Mouse (Mus musculus): ENCODE results near the gene Dnajc13. TPM values are rescaled to one million over a fixed set of nuclear protein-coding genes. Genes with fewer than 3 reads are reported as not detected.

Dnajc13 gene
- polyA plus RNA-seq, 1 experiment from 2014 or later, result 23.0 TPM

GRCm38 (mm10) chr9:104211402-104211801 lies 51.3 kb downstream of the Dnajc13 start:
- no peaks in the 10 kb centered on the region for H3K27me3 ChIP-seq
- no peak overlapping the region for H3K4me3 ChIP-seq (replicated peaks)
- no peak for ATAC-seq (replicated peaks; ENCODE audit: low FRiP score)
- no peaks in the 10 kb centered on the region for H3K4me1 ChIP-seq
- H3K27ac ChIP-seq, result no peak overlapping the region
- WGBS, result 93% methylated on average over 3 of the region's 3 CpGs
- H3K9ac ChIP-seq, result no peak overlapping the region
- no peak overlapping the region for H3K4me2 ChIP-seq
- H3K9me3 ChIP-seq (replicated peaks), result no peaks in the 10 kb centered on the region
- peaks cover 77% of the 10 kb centered on the region for H3K36me3 ChIP-seq

DNA sequence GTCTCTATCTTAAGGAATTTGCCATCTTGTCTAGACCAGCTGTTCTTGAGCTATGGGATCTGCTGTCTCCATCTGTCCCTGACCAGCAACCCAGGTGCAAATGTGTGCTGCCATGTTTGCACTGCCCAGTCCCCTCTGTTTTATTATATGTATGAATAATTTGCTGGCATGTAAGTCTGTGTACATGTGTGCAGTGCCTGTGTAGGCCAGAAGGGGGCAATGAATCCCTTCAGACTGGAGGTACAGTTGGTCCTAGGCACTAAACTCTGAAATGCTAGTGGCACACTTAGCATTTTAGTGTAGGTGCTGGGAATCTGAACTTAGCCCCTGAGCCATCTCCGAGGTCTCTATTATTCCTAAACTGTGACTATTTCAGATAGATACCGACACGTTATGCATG lies 58.9 kb downstream of the Dnajc13 start:
- H3K4me1 ChIP-seq, result no peaks in the 10 kb centered on the region
- no peak overlapping the region for H3K9ac ChIP-seq
- WGBS, result 93% methylated on average over 3 of the region's 3 CpGs
- ATAC-seq (replicated peaks; ENCODE audit: low FRiP score), result no peak
- H3K27me3 ChIP-seq, result no peaks in the 10 kb centered on the region
- no peak overlapping the region for H3K4me3 ChIP-seq (replicated peaks)
- H3K27ac ChIP-seq, result no peak overlapping the region
- no peaks in the 10 kb centered on the region for H3K9me3 ChIP-seq (replicated peaks)
- H3K4me2 ChIP-seq, result no peak overlapping the region
- H3K36me3 ChIP-seq, result peaks cover 87% of the 10 kb centered on the region

DNA sequence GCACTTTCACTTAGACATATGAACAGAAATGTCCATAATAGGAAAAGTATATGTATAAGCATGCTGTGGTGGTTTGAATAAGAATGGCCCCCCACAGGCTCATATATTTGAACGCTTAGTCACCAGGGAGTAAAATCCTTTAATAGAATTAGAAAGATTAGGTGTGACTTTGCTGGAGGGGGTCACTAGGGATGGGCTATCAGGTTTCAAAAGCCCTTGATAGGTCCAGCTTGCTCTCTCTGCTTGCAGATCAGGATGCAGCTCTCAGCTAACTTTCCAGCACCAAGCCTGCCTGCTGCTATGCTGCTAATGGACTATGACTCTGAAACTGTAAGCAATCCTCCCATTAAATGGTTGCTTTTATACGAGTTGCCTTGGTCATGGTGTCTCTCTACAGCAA lies 68.2 kb downstream of the Dnajc13 start:
- no peaks in the 10 kb centered on the region for H3K4me1 ChIP-seq
- no peak for ATAC-seq (replicated peaks; ENCODE audit: low FRiP score)
- H3K27me3 ChIP-seq, result no peaks in the 10 kb centered on the region
- H3K4me3 ChIP-seq (replicated peaks), result no peak overlapping the region
- H3K36me3 ChIP-seq, result peaks cover 84% of the 10 kb centered on the region
- H3K4me2 ChIP-seq, result no peak overlapping the region
- no peak overlapping the region for H3K9ac ChIP-seq
- no peak overlapping the region for H3K27ac ChIP-seq
- 68% methylated on average over 2 of the region's 2 CpGs for WGBS
- H3K9me3 ChIP-seq (replicated peaks), result no peaks in the 10 kb centered on the region

GRCm38 (mm10) chr9:104193900-104194299 lies 68.8 kb downstream of the Dnajc13 start:
- WGBS, result 92% methylated on average over 2 of the region's 2 CpGs
- H3K27me3 ChIP-seq, result no peaks in the 10 kb centered on the region
- no peak overlapping the region for H3K4me3 ChIP-seq (replicated peaks)
- no peaks in the 10 kb centered on the region for H3K9me3 ChIP-seq (replicated peaks)
- H3K27ac ChIP-seq, result no peak overlapping the region
- H3K36me3 ChIP-seq, result peaks cover 86% of the 10 kb centered on the region
- no peak overlapping the region for H3K9ac ChIP-seq
- ATAC-seq (replicated peaks; ENCODE audit: low FRiP score), result no peak
- H3K4me1 ChIP-seq, result no peaks in the 10 kb centered on the region
- H3K4me2 ChIP-seq, result no peak overlapping the region

GRCm38 (mm10) chr9:104193327-104193726 lies 69.4 kb downstream of the Dnajc13 start:
- ATAC-seq (replicated peaks; ENCODE audit: low FRiP score), result no peak
- H3K27me3 ChIP-seq, result no peaks in the 10 kb centered on the region
- no peaks in the 10 kb centered on the region for H3K9me3 ChIP-seq (replicated peaks)
- H3K36me3 ChIP-seq, result peaks cover 88% of the 10 kb centered on the region
- 86% methylated on average over 1 of the region's 1 CpGs for WGBS
- no peak overlapping the region for H3K27ac ChIP-seq
- no peaks in the 10 kb centered on the region for H3K4me1 ChIP-seq
- no peak overlapping the region for H3K4me2 ChIP-seq
- H3K4me3 ChIP-seq (replicated peaks), result no peak overlapping the region
- no peak overlapping the region for H3K9ac ChIP-seq

GRCm38 (mm10) chr9:104192513-104192912 lies 70.2 kb downstream of the Dnajc13 start:
- WGBS, result 87% methylated on average over 6 of the region's 6 CpGs
- H3K36me3 ChIP-seq, result peaks cover 86% of the 10 kb centered on the region
- no peaks in the 10 kb centered on the region for H3K4me1 ChIP-seq
- no peaks in the 10 kb centered on the region for H3K27me3 ChIP-seq
- H3K9ac ChIP-seq, result no peak overlapping the region
- no peak for ATAC-seq (replicated peaks; ENCODE audit: low FRiP score)
- no peak overlapping the region for H3K27ac ChIP-seq
- H3K4me2 ChIP-seq, result no peak overlapping the region
- H3K9me3 ChIP-seq (replicated peaks), result no peaks in the 10 kb centered on the region
- no peak overlapping the region for H3K4me3 ChIP-seq (replicated peaks)

- H3K27ac ChIP-seq, result no peak overlapping the region
- WGBS, result 98% methylated on average over 5 of the region's 5 CpGs
- H3K9me3 ChIP-seq (replicated peaks), result no peaks in the 10 kb centered on the region
- no peak overlapping the region for H3K4me3 ChIP-seq (replicated peaks)
- H3K4me2 ChIP-seq, result no peak overlapping the region
- no peak for ATAC-seq (replicated peaks; ENCODE audit: low FRiP score)
- H3K9ac ChIP-seq, result no peak overlapping the region
- peaks cover 81% of the 10 kb centered on the region for H3K36me3 ChIP-seq
- no peaks in the 10 kb centered on the region for H3K27me3 ChIP-seq
- no peaks in the 10 kb centered on the region for H3K4me1 ChIP-seq
These were observed 73.1 kb downstream of the Dnajc13 start for GRCm38 (mm10) chr9:104189657-104190056.

DNA sequence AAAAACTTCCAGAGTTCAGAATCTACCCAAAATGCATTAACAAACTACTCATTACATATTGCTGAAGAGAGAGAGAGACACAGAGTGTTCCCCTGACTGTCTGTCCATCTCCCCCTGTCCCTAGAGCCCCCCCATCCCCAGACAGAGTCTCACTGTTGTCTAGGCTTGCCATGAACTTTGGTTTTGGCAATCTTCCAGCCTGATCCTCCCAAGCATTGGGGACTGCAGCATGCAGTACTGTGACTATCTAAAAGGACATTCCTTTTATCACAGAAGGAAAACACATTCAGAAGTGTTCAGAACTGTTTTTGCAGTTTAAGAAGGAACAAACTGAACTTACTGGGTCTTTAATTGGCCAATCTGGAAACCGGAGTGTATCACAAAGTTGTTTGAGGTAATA lies 74.0 kb downstream of the Dnajc13 start:
- 94% methylated on average over 1 of the region's 1 CpGs for WGBS
- Histone ChIP-seq H3K4me1 (no peaks in the 10 kb centered on the region), H3K9ac (no peak overlapping the region), H3K27me3 (no peaks in the 10 kb centered on the region), H3K27ac (no peak overlapping the region), H3K36me3 (peaks cover 79% of the 10 kb centered on the region), H3K4me2 (no peak overlapping the region), H3K9me3 (replicated peaks) (no peaks in the 10 kb centered on the region), H3K4me3 (replicated peaks) (no peak overlapping the region)
- ATAC-seq (replicated peaks; ENCODE audit: low FRiP score), result no peak

DNA sequence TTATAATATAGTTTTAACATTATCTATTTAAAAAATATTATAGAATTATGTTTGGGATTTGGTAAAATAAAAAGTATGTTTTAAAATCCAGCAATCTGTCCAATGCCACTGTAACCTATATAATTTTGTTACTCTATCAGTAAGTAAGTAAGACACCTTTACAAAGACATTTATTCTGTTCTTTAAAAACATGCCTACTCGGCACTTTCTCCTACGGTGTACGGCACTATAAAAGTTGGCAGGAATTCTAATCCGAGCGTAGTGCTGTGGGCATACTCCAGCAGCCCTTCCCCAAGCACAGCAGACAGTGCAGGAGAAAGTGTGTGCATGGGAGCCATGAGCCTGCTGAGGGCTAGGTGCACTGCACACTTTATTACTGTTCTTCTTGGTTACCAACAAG lies 75.7 kb downstream of the Dnajc13 start:
- 95% methylated on average over 5 of the region's 5 CpGs for WGBS
- Histone ChIP-seq H3K27ac (no peak overlapping the region), H3K9me3 (replicated peaks) (no peaks in the 10 kb centered on the region), H3K36me3 (peaks cover 80% of the 10 kb centered on the region), H3K4me1 (no peaks in the 10 kb centered on the region), H3K27me3 (no peaks in the 10 kb centered on the region), H3K4me2 (no peak overlapping the region), H3K4me3 (replicated peaks) (no peak overlapping the region), H3K9ac (no peak overlapping the region)
- ATAC-seq (replicated peaks; ENCODE audit: low FRiP score), result no peak

- H3K27ac ChIP-seq, result no peak overlapping the region
- H3K4me1 ChIP-seq, result no peaks in the 10 kb centered on the region
- no peak overlapping the region for H3K4me2 ChIP-seq
- H3K4me3 ChIP-seq (replicated peaks), result no peak overlapping the region
- no peak overlapping the region for H3K9ac ChIP-seq
- H3K9me3 ChIP-seq (replicated peaks), result no peaks in the 10 kb centered on the region
- H3K27me3 ChIP-seq, result no peaks in the 10 kb centered on the region
- ATAC-seq (replicated peaks; ENCODE audit: low FRiP score), result no peak
- H3K36me3 ChIP-seq, result peaks cover 81% of the 10 kb centered on the region
- 90% methylated on average over 5 of the region's 5 CpGs for WGBS
These were observed 79.5 kb downstream of the Dnajc13 start for GRCm38 (mm10) chr9:104183181-104183580.

GRCm38 (mm10) chr9:104182328-104182727 lies 80.4 kb downstream of the Dnajc13 start:
- Histone ChIP-seq H3K27me3 (no peaks in the 10 kb centered on the region), H3K4me3 (replicated peaks) (no peak overlapping the region), H3K27ac (no peak overlapping the region), H3K9me3 (replicated peaks) (no peaks in the 10 kb centered on the region), H3K4me1 (no peaks in the 10 kb centered on the region), H3K9ac (no peak overlapping the region), H3K36me3 (peaks cover 82% of the 10 kb centered on the region), H3K4me2 (no peak overlapping the region)
- no peak for ATAC-seq (replicated peaks; ENCODE audit: low FRiP score)
- WGBS, result 92% methylated on average over 5 of the region's 5 CpGs

- H3K4me2 ChIP-seq, result no peak overlapping the region
- H3K27me3 ChIP-seq, result no peaks in the 10 kb centered on the region
- H3K9me3 ChIP-seq (replicated peaks), result no peaks in the 10 kb centered on the region
- H3K9ac ChIP-seq, result no peak overlapping the region
- no peak overlapping the region for H3K4me3 ChIP-seq (replicated peaks)
- no peaks in the 10 kb centered on the region for H3K4me1 ChIP-seq
- peaks cover 85% of the 10 kb centered on the region for H3K36me3 ChIP-seq
- no peak for ATAC-seq (replicated peaks; ENCODE audit: low FRiP score)
- WGBS, result 91% methylated on average over 4 of the region's 4 CpGs
- no peak overlapping the region for H3K27ac ChIP-seq
These were observed 81.1 kb downstream of the Dnajc13 start for GRCm38 (mm10) chr9:104181626-104182025.

DNA sequence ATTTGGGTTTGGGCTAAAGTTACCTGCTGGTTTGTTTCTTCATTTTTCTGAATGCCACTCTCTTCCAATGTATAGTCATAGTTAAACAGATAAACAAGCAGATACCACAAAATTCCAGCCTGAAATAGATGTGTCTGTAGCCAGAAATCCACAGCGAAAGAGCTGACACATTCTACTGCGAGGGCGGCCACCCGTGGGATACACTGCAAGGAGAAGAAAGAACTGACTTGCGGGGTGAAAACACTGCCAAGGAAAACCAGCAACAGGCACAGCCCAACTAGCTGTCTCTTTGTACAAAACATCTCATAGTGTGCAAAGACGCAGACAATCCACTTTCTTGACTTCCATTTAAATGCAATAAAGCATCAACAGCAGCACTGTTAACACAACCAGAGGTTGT lies 82.7 kb downstream of the Dnajc13 start:
- no peaks in the 10 kb centered on the region for H3K9me3 ChIP-seq (replicated peaks)
- no peaks in the 10 kb centered on the region for H3K4me1 ChIP-seq
- H3K9ac ChIP-seq, result no peak overlapping the region
- no peak overlapping the region for H3K27ac ChIP-seq
- no peak for ATAC-seq (replicated peaks; ENCODE audit: low FRiP score)
- no peaks in the 10 kb centered on the region for H3K27me3 ChIP-seq
- WGBS, result 95% methylated on average over 6 of the region's 6 CpGs
- no peak overlapping the region for H3K4me2 ChIP-seq
- H3K4me3 ChIP-seq (replicated peaks), result no peak overlapping the region
- peaks cover 93% of the 10 kb centered on the region for H3K36me3 ChIP-seq
